Mouse (Mus musculus): ENCODE measurements at regions not wholly inside any gene's neighbourhood (a gene's known extent, or its start where the extent isn't known, plus 50 kb on each side); places are given as distances from the start of the nearest gene placed in this dataset.

GRCm38 (mm10) chr8:125367374-125367773 lies 202.2 kb downstream of the Sipa1l2 start:
- no peak for DNase-seq (ENCODE audit: low spot score)

DNA sequence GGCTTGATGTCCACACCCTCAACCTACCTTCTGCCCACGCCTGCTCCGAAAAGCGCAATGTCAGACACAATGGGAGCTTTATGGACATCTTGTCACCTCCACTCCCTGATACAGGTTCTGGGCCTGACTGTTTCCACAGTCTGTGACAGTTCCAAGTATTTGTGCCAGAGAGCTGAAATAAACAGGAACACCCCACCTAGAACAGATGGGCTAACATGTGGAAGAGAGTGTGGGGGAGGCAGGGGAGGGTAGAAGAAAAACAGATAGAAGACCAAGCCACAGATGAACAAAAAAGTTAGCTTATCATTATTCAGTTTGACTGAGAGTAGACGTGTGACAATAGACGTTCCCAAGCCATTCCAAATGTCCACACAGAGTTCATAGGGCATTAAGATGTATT lies 204.6 kb downstream of the Sipa1l2 start:
- DNase-seq (ENCODE audit: low spot score) = no peak

- no peak for DNase-seq (ENCODE audit: low spot score)
Measured at GRCm38 (mm10) chr8:125359456-125359855, 210.2 kb downstream of the Sipa1l2 start.

DNA sequence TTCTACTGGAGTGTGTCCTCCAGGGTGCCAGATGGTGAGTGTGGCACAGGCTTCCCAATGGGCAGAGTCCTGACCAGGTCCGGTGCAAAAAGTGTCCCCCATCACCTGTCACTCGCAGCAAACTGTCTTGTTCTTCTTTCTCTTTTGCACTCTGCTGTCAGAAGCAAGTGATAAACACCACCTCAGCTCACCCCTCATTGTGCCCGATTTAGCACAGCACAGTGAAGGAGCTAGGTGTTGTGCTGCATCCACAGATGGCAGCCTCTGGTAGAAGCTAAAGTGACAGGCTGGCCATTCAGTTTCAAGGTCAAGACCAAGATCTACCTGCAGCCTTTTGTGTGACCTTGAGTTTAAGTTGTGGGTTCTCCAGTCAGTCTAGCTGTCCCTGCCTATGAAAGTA lies 211.8 kb downstream of the Sipa1l2 start:
- no peak for DNase-seq (ENCODE audit: low spot score)

DNA sequence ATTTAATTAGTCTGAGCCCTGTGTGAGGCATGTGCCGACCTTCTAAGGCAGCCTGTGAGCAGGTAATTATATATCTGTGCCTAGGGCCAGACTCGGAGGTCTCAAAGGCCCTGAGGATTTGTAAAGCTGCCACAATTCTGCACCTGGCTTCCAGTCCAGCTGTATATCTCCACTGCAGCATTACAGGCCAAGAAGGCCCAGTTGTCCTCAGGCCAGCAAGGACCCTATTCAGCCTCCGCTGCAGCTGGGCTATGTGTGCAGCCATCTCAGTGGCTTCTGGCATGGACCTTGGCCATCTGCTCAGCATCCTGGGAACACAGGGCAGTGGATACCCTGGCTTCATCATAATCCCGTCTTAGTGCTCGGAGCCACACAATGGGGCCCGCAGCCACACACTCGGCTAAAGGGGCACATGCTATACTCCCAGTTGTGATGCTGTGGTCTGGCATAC lies 214.5 kb downstream of the Sipa1l2 start:
- no peak for DNase-seq (ENCODE audit: low spot score)

- DNase-seq (ENCODE audit: low spot score) = no peak
Measured at GRCm38 (mm10) chr8:125352276-125352675, 217.3 kb downstream of the Sipa1l2 start.

- peak; percentile 38 for DNase-seq (ENCODE audit: low spot score)
Measured at GRCm38 (mm10) chr8:125351486-125352032, 218.0 kb downstream of the Sipa1l2 start.

DNA sequence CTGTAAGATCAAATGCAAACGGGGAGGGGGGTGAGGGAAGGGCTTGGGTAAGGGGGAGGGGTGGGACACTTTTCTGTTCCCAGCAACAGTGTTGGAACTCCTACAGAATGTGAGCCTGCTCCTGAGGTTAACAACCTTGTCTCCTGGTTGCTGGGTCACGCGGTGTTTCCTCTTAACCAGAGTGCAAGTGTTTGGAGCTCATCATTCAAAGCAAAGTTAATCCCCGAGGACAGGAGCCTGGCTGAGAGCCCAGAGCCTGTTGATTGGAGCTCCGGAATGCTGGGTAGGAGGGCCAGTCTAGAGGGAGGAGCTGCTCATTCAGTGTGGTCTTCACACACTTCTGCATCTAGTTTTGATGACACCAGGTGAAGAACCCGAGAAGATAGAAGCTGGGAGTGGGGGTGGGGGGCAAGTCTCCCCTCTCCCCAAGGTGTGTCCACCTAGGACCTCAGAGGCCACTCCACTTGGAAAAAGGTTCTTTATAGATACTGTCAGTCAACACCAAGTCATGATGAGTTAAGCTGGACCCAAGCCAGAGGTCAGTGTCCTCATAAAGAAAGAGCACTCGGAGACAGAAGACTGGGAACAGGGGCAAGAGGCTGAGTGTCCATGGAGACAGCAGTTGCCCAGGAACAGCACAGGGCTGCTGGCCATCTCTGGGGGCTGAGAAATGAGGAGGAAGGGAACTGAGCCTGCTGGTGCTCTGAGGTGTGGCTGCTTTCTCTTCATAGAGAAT lies 220.2 kb downstream of the Sipa1l2 start:
- peak; percentile 88 for DNase-seq (ENCODE audit: low spot score)

GRCm38 (mm10) chr8:125346182-125346581 lies 223.4 kb downstream of the Sipa1l2 start:
- no peak for DNase-seq (ENCODE audit: low spot score)

GRCm38 (mm10) chr8:125345571-125345970 lies 224.0 kb downstream of the Sipa1l2 start:
- DNase-seq (ENCODE audit: low spot score) = no peak

DNA sequence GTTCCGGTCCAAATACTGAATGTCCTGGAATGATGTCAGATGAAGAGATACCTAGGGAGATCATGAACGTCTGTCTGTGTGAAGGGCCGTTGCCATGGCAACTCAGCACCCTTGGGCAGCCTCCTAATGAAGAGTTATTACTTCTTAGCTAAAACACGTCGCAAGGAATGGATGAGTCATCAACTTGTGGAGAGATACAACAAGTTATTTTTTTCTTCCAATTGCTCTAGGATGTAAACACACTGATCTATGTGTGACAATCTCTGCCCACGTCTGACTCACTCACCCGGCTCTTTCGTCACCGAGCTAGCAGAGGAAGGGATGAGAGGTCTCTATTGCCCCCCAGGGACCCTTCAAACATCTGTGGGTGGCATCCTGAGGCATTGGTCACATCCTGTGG lies 225.7 kb downstream of the Sipa1l2 start:
- no peak for DNase-seq (ENCODE audit: low spot score)

- no peak for DNase-seq (ENCODE audit: low spot score)
Measured at GRCm38 (mm10) chr8:125342521-125342920, 227.1 kb downstream of the Sipa1l2 start.

DNA sequence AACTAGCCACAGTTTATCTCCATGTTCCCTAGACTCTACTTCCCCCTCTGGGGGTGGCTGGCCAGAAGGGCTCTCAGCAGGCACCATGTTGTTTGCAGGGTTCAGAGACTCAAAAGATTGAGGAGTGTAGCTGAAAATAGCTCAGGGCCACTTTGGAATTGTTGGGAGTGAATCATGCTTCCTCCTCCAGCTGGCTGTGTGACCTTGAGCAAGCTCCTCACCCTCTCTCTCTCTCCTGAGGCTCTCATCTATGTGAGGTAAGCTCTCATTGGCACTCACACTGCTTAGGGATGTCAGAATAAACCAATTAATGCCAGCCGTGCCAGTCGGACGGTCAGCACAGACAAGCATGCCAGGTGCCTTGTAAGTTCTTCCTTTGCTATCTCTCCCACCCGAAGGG lies 228.0 kb downstream of the Sipa1l2 start:
- DNase-seq (ENCODE audit: low spot score) = no peak

DNA sequence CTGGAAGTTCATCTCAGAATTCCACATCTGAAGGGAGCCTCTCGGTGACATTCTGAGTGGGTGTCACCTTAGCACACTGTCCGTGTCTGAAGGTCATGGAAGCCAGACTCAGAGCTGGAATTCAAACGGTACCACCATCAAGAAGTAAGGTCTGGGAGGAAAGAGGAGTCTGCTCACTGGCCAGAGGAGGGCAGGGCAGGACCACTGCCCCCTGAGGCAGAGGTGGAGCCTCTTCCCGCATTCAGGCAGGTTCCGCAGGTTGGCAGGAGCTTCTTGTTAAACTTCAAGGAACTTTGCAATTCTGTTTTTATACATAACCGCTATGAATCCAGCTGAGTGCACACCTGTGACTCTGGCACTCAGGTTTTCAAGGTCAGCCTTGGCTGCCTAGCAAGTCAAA lies 231.4 kb downstream of the Sipa1l2 start:
- no peak for DNase-seq (ENCODE audit: low spot score)

DNA sequence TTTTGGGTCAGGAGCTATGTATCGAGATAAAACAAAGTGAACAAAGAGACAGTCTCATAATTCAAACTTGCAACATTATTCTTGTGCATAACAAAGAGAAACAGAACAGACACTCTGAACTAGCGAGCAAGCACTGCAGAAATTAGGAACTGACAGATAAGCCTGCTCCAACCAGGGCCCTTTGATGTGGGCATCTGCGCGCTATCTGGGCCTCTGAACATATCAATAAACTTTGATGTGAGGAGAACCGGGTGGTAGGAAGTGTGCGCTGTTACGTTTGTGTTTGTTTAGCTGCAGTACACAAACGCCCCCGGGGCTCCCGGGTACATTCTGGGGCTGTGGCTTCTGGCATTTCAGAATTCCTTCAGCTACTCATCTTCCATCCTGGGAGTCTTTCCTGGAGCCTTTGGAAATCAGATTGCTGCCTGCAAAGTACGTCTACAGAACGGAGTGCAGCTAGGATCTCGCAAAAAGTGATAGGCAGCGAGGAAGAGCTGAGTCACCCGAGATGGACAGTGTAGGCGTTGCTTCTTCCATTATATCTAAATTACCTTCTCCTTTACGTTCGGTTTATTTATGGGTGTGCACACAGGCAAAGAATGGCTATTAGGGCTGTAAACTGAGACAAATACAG lies 232.0 kb downstream of the Sipa1l2 start:
- no peak for DNase-seq (ENCODE audit: low spot score)

- DNase-seq (ENCODE audit: low spot score) = no peak
Measured at GRCm38 (mm10) chr8:125336799-125337198, 232.8 kb downstream of the Sipa1l2 start.

- DNase-seq (ENCODE audit: low spot score) = no peak
Measured at GRCm38 (mm10) chr8:125335575-125336370, 233.8 kb downstream of the Sipa1l2 start.

- DNase-seq (ENCODE audit: low spot score) = no peak
Measured at GRCm38 (mm10) chr8:125335171-125335570, 234.4 kb downstream of the Sipa1l2 start.

DNA sequence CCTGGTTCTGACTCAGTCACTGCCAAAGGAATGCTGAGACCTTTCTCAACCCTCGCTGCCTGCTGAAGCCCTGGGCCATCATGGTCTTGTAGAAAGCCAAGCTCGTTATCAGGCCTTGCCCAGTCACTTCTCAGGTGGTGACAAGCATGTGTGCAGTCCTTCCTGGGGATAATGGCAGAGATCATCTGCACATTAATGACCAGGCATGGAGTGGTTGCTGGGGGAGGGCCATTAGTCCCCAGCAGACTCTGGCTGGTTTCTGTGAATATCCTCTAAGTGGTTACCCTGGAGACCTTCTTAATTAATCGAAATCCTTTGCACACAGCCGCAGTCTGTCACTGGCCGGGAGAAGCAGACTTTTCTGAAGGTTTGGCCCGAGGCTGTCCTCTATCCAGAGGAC lies 239.0 kb downstream of the Sipa1l2 start:
- DNase-seq (ENCODE audit: low spot score) = no peak

DNA sequence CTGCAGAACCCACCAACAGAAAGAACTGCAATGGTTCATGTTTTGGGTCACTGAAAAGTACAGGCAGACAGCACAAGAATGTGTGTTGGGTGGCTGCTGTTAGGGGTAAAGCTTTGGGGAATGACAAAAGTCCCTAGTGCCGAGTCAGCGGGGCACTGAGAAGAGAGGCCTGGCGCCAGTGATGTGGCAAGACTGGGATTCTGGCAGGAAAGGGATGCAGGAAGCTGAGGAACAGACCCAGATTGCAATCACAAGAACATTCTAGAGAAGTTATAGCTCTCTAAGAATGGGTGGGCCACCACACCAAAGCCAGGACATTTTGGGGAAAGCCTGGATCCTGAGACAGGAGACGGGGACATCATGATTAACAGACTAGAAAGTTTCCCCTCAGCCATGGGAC lies 241.0 kb downstream of the Sipa1l2 start:
- DNase-seq (ENCODE audit: low spot score) = no peak

GRCm38 (mm10) chr8:125327551-125328262 lies 241.9 kb downstream of the Sipa1l2 start:
- DNase-seq (ENCODE audit: low spot score) = no peak

GRCm38 (mm10) chr8:125327006-125327405 lies 242.6 kb downstream of the Sipa1l2 start:
- peak; percentile 29 for DNase-seq (ENCODE audit: low spot score)
